Mouse (Mus musculus) midbrain, embryonic 11.5 days (tissue): ENCODE measurements around the gene Hspa2. TPM values are rescaled to one million over a fixed set of nuclear protein-coding genes. Genes with fewer than 3 reads are reported as not detected.

Source experiments
- ATAC-seq: fragments of 200-750 bp; cut with Nextera tagmentation; 2 replicates; pipeline ENCODE4 v1.8.0; 2017; ENCODE audit warnings: moderate TSS enrichment, moderate library complexity; ENCODE audit not compliant: low FRiP score
- DNase-seq: peaks from one replicate; pipeline ENCODE4 v3.0.0; 2015; ENCODE audit warnings: low spot score; ENCODE audit errors: missing footprints
- H3K27ac ChIP-seq: fragments of 300-500 bp; sonication (generic); 2 replicates; pipeline ENCODE4 v1.5.1; 2014; ENCODE audit warnings: low read depth, low read length
- H3K27me3 ChIP-seq: fragments of 300-500 bp; sonication (generic); 2 replicates; pipeline ENCODE4 v1.6.1; 2014; ENCODE audit warnings: mild to moderate bottlenecking, low read length, moderate library complexity, mixed read lengths; ENCODE audit not compliant: control insufficient read depth, insufficient read depth
- H3K36me3 ChIP-seq: fragments of 300-500 bp; sonication (generic); 2 replicates; pipeline ENCODE4 v1.6.1; 2014; ENCODE audit warnings: mild to moderate bottlenecking, low read length, moderate library complexity, mixed read lengths; ENCODE audit not compliant: control insufficient read depth, insufficient read depth
- H3K4me1 ChIP-seq: fragments of 300-500 bp; sonication (generic); 2 replicates; pipeline ENCODE4 v1.6.1; 2014; ENCODE audit warnings: low read length; ENCODE audit not compliant: control insufficient read depth, insufficient read depth
- H3K4me2 ChIP-seq: fragments of 300-500 bp; sonication (generic); 2 replicates; pipeline ENCODE4 v1.6.1; 2014; ENCODE audit warnings: mild to moderate bottlenecking, moderate library complexity
- H3K4me3 ChIP-seq: fragments of 300-500 bp; sonication (generic); 2 replicates; pipeline ENCODE4 v1.5.1; 2014; ENCODE audit warnings: low read depth, low read length
- H3K9ac ChIP-seq: fragments of 300-500 bp; sonication (generic); 2 replicates; pipeline ENCODE4 v1.6.1; 2014; ENCODE audit warnings: low read length
- H3K9me3 ChIP-seq: fragments of 300-500 bp; sonication (generic); 2 replicates; pipeline ENCODE4 v1.6.1; 2016; ENCODE audit warnings: low read length; ENCODE audit not compliant: control insufficient read depth
- WGBS: fragments of 180-500 bp; shearing (Covaris S2); extraction: QIAGEN DNeasy Blood & Tissue Kit; methylation state at CpG from one replicate; pipeline ENCODE4 v1.1.7; 2014; 5-methylcytosine and 5-hydroxymethylcytosine counted together
- polyA plus RNA-seq: library from polyadenylated mRNA; unstranded; fragments of >200 nt; fragmentation: Nextera tagmentation; extraction: Ambion mirVana; gene quantifications from 2 replicates; pipeline ENCODE4 v1.2.1, GENCODE M21; 2014

Gene Hspa2
- polyA plus RNA-seq, 1 experiment from 2014 or later = 5.1 TPM

GRCm38 (mm10) chr12:76397281-76397680, 6.7 kb upstream of the Hspa2 start:
- Histone ChIP-seq H3K27me3 (peaks cover 2% of the 10 kb centered on the region; the same call in 1 of the 2 replicates), H3K4me3 (no peak overlapping the region), H3K9ac (no peak overlapping the region), H3K4me2 (no peak overlapping the region), H3K9me3 (no peaks in the 10 kb centered on the region), H3K27ac (no peak overlapping the region), H3K36me3 (no peaks in the 10 kb centered on the region), H3K4me1 (no peaks in the 10 kb centered on the region)
- 86% methylated on average over 5 of the region's 5 CpGs for WGBS
- no peak for ATAC-seq
- DNase-seq = no peak

- 60% methylated on average over 3 of the region's 3 CpGs for whole genome bisulfite sequencing
- no peak for DNase-seq
- no peaks in the 10 kb centered on the region for H3K36me3 ChIP-seq
Observed at GRCm38 (mm10) chr12:76401674-76402073, 2.3 kb upstream of the Hspa2 start.

GRCm38 (mm10) chr12:76402991-76403885, 738 bp upstream of the Hspa2 start:
- Histone ChIP-seq H3K4me3 (peak overlapping the region; percentile 68), H3K27me3 (peaks cover 40% of the 10 kb centered on the region), H3K36me3 (no peaks in the 10 kb centered on the region), H3K9me3 (no peaks in the 10 kb centered on the region), H3K4me1 (peaks cover 17% of the 10 kb centered on the region), H3K4me2 (peak overlapping the region; percentile 83), H3K9ac (peak overlapping the region; percentile 74), H3K27ac (peak overlapping the region; percentile 75)
- peak; percentile 97 for DNase-seq
- ATAC-seq = peak; percentile 90
- under 1% methylated on average over 53 of the region's 54 CpGs for WGBS

More at GRCm38 (mm10) chr12:76401674-76402073, 2.3 kb upstream of the Hspa2 start:
- H3K9ac ChIP-seq = no peak overlapping the region
- no peak for ATAC-seq
- H3K9me3 ChIP-seq = no peaks in the 10 kb centered on the region
- no peak overlapping the region for H3K4me3 ChIP-seq
- peaks cover 17% of the 10 kb centered on the region for H3K4me1 ChIP-seq
- H3K27me3 ChIP-seq = peaks cover 28% of the 10 kb centered on the region
- no peak overlapping the region for H3K27ac ChIP-seq
- no peak overlapping the region for H3K4me2 ChIP-seq

GRCm38 (mm10) chr12:76404836-76405182, 833 bp downstream of the Hspa2 start:
- Histone ChIP-seq H3K9ac (no peak overlapping the region), H3K9me3 (no peaks in the 10 kb centered on the region), H3K27ac (no peak overlapping the region), H3K27me3 (peaks cover 40% of the 10 kb centered on the region), H3K4me1 (peaks cover 17% of the 10 kb centered on the region), H3K4me2 (peak overlapping the region; percentile 67), H3K36me3 (no peaks in the 10 kb centered on the region), H3K4me3 (peak overlapping the region; percentile 68)
- no peak for ATAC-seq
- WGBS = 9% methylated on average over 20 of the region's 20 CpGs
- DNase-seq = no peak

- WGBS = 4% methylated on average over 64 of the region's 64 CpGs
- peaks cover 17% of the 10 kb centered on the region for H3K4me1 ChIP-seq
- no peaks in the 10 kb centered on the region for H3K36me3 ChIP-seq
- peak overlapping the region; percentile 68 for H3K4me3 ChIP-seq
- DNase-seq (peak; percentile 95), ATAC-seq (no peak)
- peak overlapping the region; percentile 67 for H3K4me2 ChIP-seq
- peaks cover 40% of the 10 kb centered on the region for H3K27me3 ChIP-seq
- no peak overlapping the region for H3K27ac ChIP-seq
- H3K9ac ChIP-seq = no peak overlapping the region
- no peaks in the 10 kb centered on the region for H3K9me3 ChIP-seq
Observed at GRCm38 (mm10) chr12:76405183-76405970, 1.4 kb downstream of the Hspa2 start.

GRCm38 (mm10) chr12:76405971-76406370, 2.0 kb downstream of the Hspa2 start:
- DNase-seq (peak; percentile 92), ATAC-seq (no peak)
- no peak overlapping the region for H3K27ac ChIP-seq
- no peaks in the 10 kb centered on the region for H3K36me3 ChIP-seq
- H3K4me1 ChIP-seq = peaks cover 17% of the 10 kb centered on the region
- H3K27me3 ChIP-seq = peaks cover 40% of the 10 kb centered on the region
- peak overlapping the region; percentile 67 for H3K4me2 ChIP-seq
- H3K4me3 ChIP-seq = peak overlapping the region; percentile 68
- WGBS = 4% methylated on average over 23 of the region's 23 CpGs
- H3K9ac ChIP-seq = no peak overlapping the region
- H3K9me3 ChIP-seq = no peaks in the 10 kb centered on the region

DNA sequence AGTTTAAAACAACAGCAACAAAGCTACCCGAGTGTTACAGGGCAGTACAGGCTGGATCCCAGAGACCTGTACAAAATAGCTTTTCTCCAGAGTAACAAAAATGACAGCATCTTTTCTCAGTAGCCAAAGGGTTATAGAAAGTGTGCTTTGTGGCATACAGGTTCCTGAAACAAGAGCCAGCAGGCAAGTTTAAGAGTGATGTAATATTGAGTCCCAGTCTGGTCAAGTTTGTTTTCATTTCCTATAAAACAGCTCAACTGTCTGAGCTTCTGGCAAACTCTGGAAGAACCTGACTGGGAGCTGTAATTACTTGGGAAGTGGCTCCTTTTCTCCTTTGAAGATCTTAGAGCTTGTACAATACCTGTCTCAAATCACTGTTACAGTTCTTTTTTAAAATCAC, 3.2 kb downstream of the Hspa2 start:
- no peaks in the 10 kb centered on the region for H3K9me3 ChIP-seq
- H3K9ac ChIP-seq = no peak overlapping the region
- ATAC-seq (no peak), DNase-seq (peak; percentile 87)
- no peaks in the 10 kb centered on the region for H3K36me3 ChIP-seq
- H3K27me3 ChIP-seq = peaks cover 39% of the 10 kb centered on the region
- no peak overlapping the region for H3K4me2 ChIP-seq
- H3K4me3 ChIP-seq = no peak overlapping the region
- H3K4me1 ChIP-seq = peaks cover 17% of the 10 kb centered on the region
- WGBS = 43% methylated on average over 1 of the region's 1 CpGs
- no peak overlapping the region for H3K27ac ChIP-seq

DNA sequence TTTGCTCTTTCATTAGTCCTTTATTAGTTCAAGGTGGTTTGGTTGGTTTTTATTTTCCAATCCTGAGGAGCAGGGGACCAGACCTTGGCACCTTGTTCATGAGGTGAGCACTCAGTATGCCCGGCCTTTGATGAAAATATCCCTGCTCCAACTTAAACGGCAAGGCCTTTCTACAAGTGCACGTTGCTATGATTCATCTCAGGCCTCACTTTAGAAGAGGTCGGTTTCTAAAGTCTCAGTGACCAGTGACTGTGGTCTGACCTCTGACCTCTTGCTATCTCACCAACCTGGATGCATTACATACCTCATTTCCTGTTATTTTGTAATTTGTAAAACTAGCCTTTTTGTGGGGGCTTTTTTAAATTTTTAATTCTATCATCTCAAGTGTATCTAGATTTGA, 5.2 kb downstream of the Hspa2 start:
- peaks cover 11% of the 10 kb centered on the region; the same call in 1 of the 2 replicates for H3K4me1 ChIP-seq
- H3K36me3 ChIP-seq = no peaks in the 10 kb centered on the region
- ATAC-seq (no peak), DNase-seq (no peak)
- no peaks in the 10 kb centered on the region for H3K9me3 ChIP-seq
- WGBS = 67% methylated on average over 4 of the region's 4 CpGs
- H3K27ac ChIP-seq = no peak overlapping the region
- peaks cover 33% of the 10 kb centered on the region for H3K27me3 ChIP-seq
- H3K9ac ChIP-seq = no peak overlapping the region
- no peak overlapping the region for H3K4me3 ChIP-seq
- H3K4me2 ChIP-seq = no peak overlapping the region
